Mouse (Mus musculus) ES-Bruce4 (cell line): ENCODE measurements around the gene Psmd6. TPM values are rescaled to one million over a fixed set of nuclear protein-coding genes. Genes with fewer than 3 reads are reported as not detected.

Experiments used
- H3K27ac ChIP-seq: 2 replicates; pipeline ENCODE4 v1.5.1; 2012; ENCODE audit warnings: low read length, inconsistent platforms; ENCODE audit not compliant: insufficient read depth
- H3K27me3 ChIP-seq: 2 replicates; pipeline ENCODE4 v1.6.1; 2012; ENCODE audit warnings: mild to moderate bottlenecking, low read length, inconsistent platforms; ENCODE audit not compliant: control insufficient read depth, poor library complexity, insufficient read depth, severe bottlenecking
- H3K36me3 ChIP-seq: 2 replicates; pipeline ENCODE4 v1.6.1; 2012; ENCODE audit warnings: inconsistent platforms, mild to moderate bottlenecking, low read length, moderate library complexity; ENCODE audit not compliant: control insufficient read depth, poor library complexity, insufficient read depth, severe bottlenecking
- H3K4me1 ChIP-seq: one replicate; pipeline ENCODE4 v1.8.1; 2011; ENCODE audit warnings: low read length; ENCODE audit not compliant: control insufficient read depth, insufficient read depth
- H3K4me3 ChIP-seq: 2 replicates; pipeline ENCODE4 v1.5.1; 2011; ENCODE audit warnings: low read depth, mild to moderate bottlenecking, low read length
- H3K9ac ChIP-seq: 2 replicates; pipeline ENCODE4 v1.6.1; 2012; ENCODE audit warnings: low read depth, mild to moderate bottlenecking, inconsistent platforms; ENCODE audit not compliant: poor library complexity, severe bottlenecking
- H3K9me3 ChIP-seq: replicated peaks from 2 replicates; pipeline ENCODE4 v1.6.1; 2012; ENCODE audit warnings: mild to moderate bottlenecking, low read length, inconsistent platforms; ENCODE audit not compliant: control insufficient read depth, poor library complexity, insufficient read depth, severe bottlenecking
- CTCF ChIP-seq: IDR thresholded peaks from one replicate; pipeline ENCODE4 v1.8.1; 2011; ENCODE audit warnings: low read depth, low read length
- EP300 ChIP-seq: IDR thresholded peaks from 2 replicates; pipeline ENCODE4 v1.6.1; 2011; ENCODE audit warnings: low read depth, low read length; ENCODE audit not compliant: insufficient read depth
- POLR2A ChIP-seq: IDR thresholded peaks from one replicate; pipeline ENCODE4 v1.8.1; 2011; ENCODE audit warnings: low read length; ENCODE audit not compliant: insufficient read depth
- polyA plus RNA-seq: library from polyadenylated mRNA; stranded (reverse); fragments of >200 nt; gene quantifications from 2 replicates; pipeline ENCODE4 v1.2.4, GENCODE M21; 2011; ENCODE audit warnings: low read depth; ENCODE audit not compliant: missing spikeins, insufficient read depth, insufficient read length

Gene Psmd6
- polyA plus RNA-seq, 1 experiment: 108 TPM

- Histone ChIP-seq H3K36me3 (no peaks in the 10 kb centered on the region), H3K4me1 (no peaks in the 10 kb centered on the region), H3K27me3 (no peaks in the 10 kb centered on the region), H3K4me3 (no peak overlapping the region), H3K27ac (no peak overlapping the region), H3K9me3 (no peaks in the 10 kb centered on the region), H3K9ac (no peak overlapping the region)
- no peak for TF ChIP-seq CTCF
- no peak for TF ChIP-seq EP300
- no peak for TF ChIP-seq POLR2A
Observed at GRCm38 (mm10) chr14:14100773-14101280, 20.0 kb downstream of the Psmd6 start.

GRCm38 (mm10) chr14:14098330-14098980 lies 22.3 kb downstream of the Psmd6 start:
- Histone ChIP-seq H3K9ac (no peak overlapping the region), H3K36me3 (no peaks in the 10 kb centered on the region), H3K9me3 (no peaks in the 10 kb centered on the region), H3K4me3 (no peak overlapping the region), H3K27ac (no peak overlapping the region), H3K4me1 (no peaks in the 10 kb centered on the region), H3K27me3 (no peaks in the 10 kb centered on the region)
- peak; percentile 95 for TF ChIP-seq CTCF
- TF ChIP-seq POLR2A: no peak

- TF ChIP-seq EP300: no peak
- TF ChIP-seq CTCF: no peak
- no peak for TF ChIP-seq POLR2A
- H3K36me3 ChIP-seq: no peaks in the 10 kb centered on the region
- H3K9ac ChIP-seq: no peak overlapping the region
- H3K27ac ChIP-seq: no peak overlapping the region
- H3K27me3 ChIP-seq: no peaks in the 10 kb centered on the region
- no peaks in the 10 kb centered on the region for H3K4me1 ChIP-seq
- H3K4me3 ChIP-seq: no peak overlapping the region
- no peaks in the 10 kb centered on the region for H3K9me3 ChIP-seq
Observed at GRCm38 (mm10) chr14:14090571-14090970, 30.2 kb downstream of the Psmd6 start.

DNA sequence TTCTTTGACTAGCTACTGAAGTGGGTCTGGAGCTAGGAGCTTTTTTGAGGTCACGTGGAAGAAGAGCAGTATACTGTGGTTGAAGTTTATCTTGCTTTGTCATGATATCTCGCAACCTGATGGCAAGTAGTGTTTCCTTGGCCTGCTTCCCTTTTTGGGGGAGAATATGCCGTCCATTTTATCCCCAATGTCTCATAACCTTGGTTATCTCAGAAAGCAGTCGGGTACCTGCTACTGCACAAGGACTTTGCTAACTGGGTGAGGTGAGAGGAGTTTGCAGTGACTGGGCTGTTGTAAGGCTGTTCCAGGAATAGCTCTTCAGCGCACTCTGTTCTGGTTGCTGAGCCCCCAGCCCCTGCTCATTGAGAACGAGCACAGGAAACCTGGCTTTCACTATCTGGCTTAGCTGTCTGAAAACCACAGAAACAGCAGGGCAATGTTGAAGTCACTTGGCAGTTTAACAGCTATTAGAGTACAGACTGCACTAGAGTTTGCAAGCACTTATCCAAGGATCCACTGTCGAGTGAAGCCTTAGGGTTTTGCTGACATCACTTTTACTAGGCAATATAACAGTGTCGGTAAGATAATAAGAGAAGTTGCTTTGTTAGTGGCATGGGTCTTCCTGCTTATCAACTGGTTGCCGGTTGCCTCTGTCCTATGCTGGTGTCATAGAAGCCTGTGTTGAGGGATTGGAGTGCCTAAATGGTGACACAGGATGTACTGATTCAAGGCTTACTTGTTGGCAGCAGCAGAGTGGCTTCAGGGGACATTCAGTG lies 32.6 kb downstream of the Psmd6 start:
- H3K4me1 ChIP-seq: no peaks in the 10 kb centered on the region
- H3K27ac ChIP-seq: no peak overlapping the region
- no peak overlapping the region for H3K4me3 ChIP-seq
- no peaks in the 10 kb centered on the region for H3K27me3 ChIP-seq
- TF ChIP-seq POLR2A (no peak), CTCF (no peak), EP300 (no peak)
- no peaks in the 10 kb centered on the region for H3K36me3 ChIP-seq
- H3K9ac ChIP-seq: no peak overlapping the region
- H3K9me3 ChIP-seq: no peaks in the 10 kb centered on the region

- Histone ChIP-seq H3K27me3 (no peaks in the 10 kb centered on the region), H3K9me3 (no peaks in the 10 kb centered on the region), H3K4me1 (no peaks in the 10 kb centered on the region), H3K27ac (no peak overlapping the region), H3K36me3 (no peaks in the 10 kb centered on the region), H3K9ac (no peak overlapping the region), H3K4me3 (no peak overlapping the region)
- TF ChIP-seq POLR2A (no peak), CTCF (no peak), EP300 (no peak)
Observed at GRCm38 (mm10) chr14:14087348-14087747, 33.4 kb downstream of the Psmd6 start.

DNA sequence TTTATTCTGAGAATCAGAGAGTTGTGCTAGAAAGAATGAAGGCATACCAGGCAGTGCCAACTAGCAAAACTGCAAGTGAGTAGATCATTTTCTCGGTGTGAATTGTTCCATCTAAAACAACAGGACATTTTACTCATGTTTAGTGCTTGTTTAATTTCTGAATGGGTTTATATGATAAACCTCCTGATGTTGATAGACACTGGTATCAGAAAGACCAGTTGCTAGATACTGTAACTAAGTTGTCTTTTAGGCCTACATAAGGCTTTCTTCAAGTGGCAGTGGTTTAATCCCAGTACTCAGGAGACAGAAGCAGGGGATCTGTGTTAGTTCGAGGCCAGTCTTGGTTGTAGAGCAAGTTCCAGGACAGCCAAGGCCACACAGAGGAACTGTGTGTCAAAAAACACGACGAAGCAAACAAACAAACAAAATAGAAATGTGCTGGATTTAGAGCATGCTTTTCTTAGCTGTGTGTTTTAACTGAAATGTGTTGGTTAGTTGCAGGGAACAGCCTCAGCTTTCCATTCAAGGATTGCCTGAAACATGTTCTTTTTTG lies 34.0 kb downstream of the Psmd6 start:
- Histone ChIP-seq H3K36me3 (no peaks in the 10 kb centered on the region), H3K4me1 (no peaks in the 10 kb centered on the region), H3K9ac (no peak overlapping the region), H3K27me3 (no peaks in the 10 kb centered on the region), H3K4me3 (no peak overlapping the region), H3K9me3 (no peaks in the 10 kb centered on the region), H3K27ac (no peak overlapping the region)
- TF ChIP-seq EP300 (no peak), POLR2A (no peak), CTCF (no peak)
